Mouse (Mus musculus): ENCODE measurements around the gene Hagh. TPM values are rescaled to one million over a fixed set of nuclear protein-coding genes. Genes with fewer than 3 reads are reported as not detected.

Gene Hagh
- polyA plus RNA-seq, 1 experiment from 2014 or later = 241 TPM

- peak overlapping the region; percentile 49 for H3K27ac ChIP-seq (ENCODE audit: low read depth)
- H3K4me3 ChIP-seq (ENCODE audit: low read depth, low read length) = no peak overlapping the region
- WGBS (ENCODE audit: insufficient replicate concordance) = 89% methylated on average over 3 of the region's 3 CpGs
- ATAC-seq (no peak), DNase-seq (no peak)
- H3K27me3 ChIP-seq (ENCODE audit: insufficient read depth, low read length) = no peaks in the 10 kb centered on the region
- H3K9me3 ChIP-seq (ENCODE audit: low read length) = no peaks in the 10 kb centered on the region
- H3K36me3 ChIP-seq (replicated peaks; ENCODE audit: insufficient read depth, low read length) = peaks cover 66% of the 10 kb centered on the region
- no peak for TF ChIP-seq CTCF (IDR thresholded peaks at IDR 0.05; ENCODE audit: low read depth)
- TF ChIP-seq EP300 (IDR thresholded peaks at IDR 0.05; ENCODE audit: low read depth) = no peak
- H3K4me2 ChIP-seq (ENCODE audit: low read depth, low read length) = no peak overlapping the region
- H3K9ac ChIP-seq (replicated peaks) = no peak overlapping the region
- H3K4me1 ChIP-seq (ENCODE audit: insufficient read depth) = peaks cover 38% of the 10 kb centered on the region
Observed at GRCm38 (mm10) chr17:24855838-24856464, 16.0 kb downstream of the Hagh start.

- Histone ChIP-seq H3K36me3 (replicated peaks; ENCODE audit: insufficient read depth, low read length) (peaks cover 72% of the 10 kb centered on the region), H3K4me1 (ENCODE audit: insufficient read depth) (peaks cover 32% of the 10 kb centered on the region), H3K4me3 (ENCODE audit: low read depth, low read length) (no peak overlapping the region), H3K4me2 (ENCODE audit: low read depth, low read length) (no peak overlapping the region), H3K9ac (replicated peaks) (no peak overlapping the region), H3K27ac (ENCODE audit: low read depth) (peak overlapping the region; percentile 49; the same call in 1 of the 2 replicates), H3K27me3 (ENCODE audit: insufficient read depth, low read length) (no peaks in the 10 kb centered on the region), H3K9me3 (ENCODE audit: low read length) (no peaks in the 10 kb centered on the region)
- no peak for ATAC-seq
- DNase-seq = no peak
- 88% methylated on average over 13 of the region's 13 CpGs for WGBS (ENCODE audit: insufficient replicate concordance)
- TF ChIP-seq CTCF (IDR thresholded peaks at IDR 0.05; ENCODE audit: low read depth) (no peak), EP300 (IDR thresholded peaks at IDR 0.05; ENCODE audit: low read depth) (no peak)
Observed at GRCm38 (mm10) chr17:24856589-24856988, 16.6 kb downstream of the Hagh start.

- H3K4me1 ChIP-seq (ENCODE audit: insufficient read depth) = peaks cover 29% of the 10 kb centered on the region
- no peak overlapping the region for H3K4me3 ChIP-seq (ENCODE audit: low read depth, low read length)
- peaks cover 78% of the 10 kb centered on the region for H3K36me3 ChIP-seq (replicated peaks; ENCODE audit: insufficient read depth, low read length)
- peak overlapping the region; percentile 48 for H3K4me2 ChIP-seq (ENCODE audit: low read depth, low read length)
- DNase-seq (peak; percentile 48), ATAC-seq (no peak)
- peak overlapping the region; percentile 21 for H3K9ac ChIP-seq (replicated peaks)
- TF ChIP-seq EP300 (IDR thresholded peaks at IDR 0.05; ENCODE audit: low read depth) = no peak
- no peak for TF ChIP-seq CTCF (IDR thresholded peaks at IDR 0.05; ENCODE audit: low read depth)
- no peaks in the 10 kb centered on the region for H3K9me3 ChIP-seq (ENCODE audit: low read length)
- WGBS (ENCODE audit: insufficient replicate concordance) = 71% methylated on average over 8 of the region's 8 CpGs
- no peaks in the 10 kb centered on the region for H3K27me3 ChIP-seq (ENCODE audit: insufficient read depth, low read length)
- peak overlapping the region; percentile 88 for H3K27ac ChIP-seq (ENCODE audit: low read depth)
Observed at GRCm38 (mm10) chr17:24857831-24858470, 18.0 kb downstream of the Hagh start.

GRCm38 (mm10) chr17:24858967-24859366, 19.0 kb downstream of the Hagh start:
- H3K36me3 ChIP-seq (replicated peaks; ENCODE audit: insufficient read depth, low read length) = peaks cover 78% of the 10 kb centered on the region
- DNase-seq = peak; percentile 82

GRCm38 (mm10) chr17:24860076-24860475, 20.1 kb downstream of the Hagh start:
- peak overlapping the region; percentile 55 for H3K4me2 ChIP-seq (ENCODE audit: low read depth, low read length)
- H3K4me3 ChIP-seq (ENCODE audit: low read depth, low read length) = no peak overlapping the region
- peak overlapping the region; percentile 88 for H3K27ac ChIP-seq (ENCODE audit: low read depth)
- ATAC-seq = peak; percentile 77
- H3K9ac ChIP-seq (replicated peaks) = peak overlapping the region; percentile 47
- TF ChIP-seq EP300 (IDR thresholded peaks at IDR 0.05; ENCODE audit: low read depth) (no peak), CTCF (IDR thresholded peaks at IDR 0.05; ENCODE audit: low read depth) (peak; percentile 22; the same call in 1 of the 2 replicates)
- H3K27me3 ChIP-seq (ENCODE audit: insufficient read depth, low read length) = no peaks in the 10 kb centered on the region
- peak; percentile 61 for DNase-seq
- H3K36me3 ChIP-seq (replicated peaks; ENCODE audit: insufficient read depth, low read length) = peaks cover 82% of the 10 kb centered on the region
- no peaks in the 10 kb centered on the region for H3K9me3 ChIP-seq (ENCODE audit: low read length)
- WGBS (ENCODE audit: insufficient replicate concordance) = 85% methylated on average over 8 of the region's 8 CpGs
- peaks cover 29% of the 10 kb centered on the region for H3K4me1 ChIP-seq (ENCODE audit: insufficient read depth)

More at GRCm38 (mm10) chr17:24858967-24859366, 19.0 kb downstream of the Hagh start:
- peak; percentile 93 for ATAC-seq
- Histone ChIP-seq H3K27ac (ENCODE audit: low read depth) (peak overlapping the region; percentile 88), H3K4me1 (ENCODE audit: insufficient read depth) (peaks cover 29% of the 10 kb centered on the region), H3K9me3 (ENCODE audit: low read length) (no peaks in the 10 kb centered on the region), H3K27me3 (ENCODE audit: insufficient read depth, low read length) (no peaks in the 10 kb centered on the region), H3K4me2 (ENCODE audit: low read depth, low read length) (peak overlapping the region; percentile 48), H3K4me3 (ENCODE audit: low read depth, low read length) (no peak overlapping the region), H3K9ac (replicated peaks) (no peak overlapping the region)
- WGBS (ENCODE audit: insufficient replicate concordance) = 63% methylated on average over 6 of the region's 6 CpGs
- TF ChIP-seq CTCF (IDR thresholded peaks at IDR 0.05; ENCODE audit: low read depth) (no peak), EP300 (IDR thresholded peaks at IDR 0.05; ENCODE audit: low read depth) (peak; percentile 95)

GRCm38 (mm10) chr17:24861785-24862184, 21.8 kb downstream of the Hagh start:
- H3K9me3 ChIP-seq (ENCODE audit: low read length) = no peaks in the 10 kb centered on the region
- TF ChIP-seq EP300 (IDR thresholded peaks at IDR 0.05; ENCODE audit: low read depth) (no peak), CTCF (IDR thresholded peaks at IDR 0.05; ENCODE audit: low read depth) (no peak)
- ATAC-seq = no peak
- H3K36me3 ChIP-seq (replicated peaks; ENCODE audit: insufficient read depth, low read length) = peaks cover 72% of the 10 kb centered on the region
- no peak overlapping the region for H3K4me2 ChIP-seq (ENCODE audit: low read depth, low read length)
- no peaks in the 10 kb centered on the region for H3K27me3 ChIP-seq (ENCODE audit: insufficient read depth, low read length)
- H3K27ac ChIP-seq (ENCODE audit: low read depth) = no peak overlapping the region
- H3K9ac ChIP-seq (replicated peaks) = no peak overlapping the region
- no peak overlapping the region for H3K4me3 ChIP-seq (ENCODE audit: low read depth, low read length)
- no peak for DNase-seq
- H3K4me1 ChIP-seq (ENCODE audit: insufficient read depth) = peaks cover 29% of the 10 kb centered on the region
- WGBS (ENCODE audit: insufficient replicate concordance) = 89% methylated on average over 3 of the region's 3 CpGs

Data from liver, postnatal 0 days (tissue).